Mouse (Mus musculus) CD4-positive, CD25-positive, alpha-beta regulatory T cell, adult 9 weeks (primary cell): ENCODE results near the gene 9130213A22Rik. TPM values are rescaled to one million over a fixed set of nuclear protein-coding genes. Genes with fewer than 3 reads are reported as not detected.

Experiments
- polyA plus RNA-seq: library from polyadenylated mRNA; unstranded; fragments of 100-300 nt; shearing (Covaris generic); gene quantifications from one replicate; pipeline ENCODE4 v1.2.1, GENCODE M21; 2017

The 9130213A22Rik gene
- polyA plus RNA-seq, result not detected

DNA sequence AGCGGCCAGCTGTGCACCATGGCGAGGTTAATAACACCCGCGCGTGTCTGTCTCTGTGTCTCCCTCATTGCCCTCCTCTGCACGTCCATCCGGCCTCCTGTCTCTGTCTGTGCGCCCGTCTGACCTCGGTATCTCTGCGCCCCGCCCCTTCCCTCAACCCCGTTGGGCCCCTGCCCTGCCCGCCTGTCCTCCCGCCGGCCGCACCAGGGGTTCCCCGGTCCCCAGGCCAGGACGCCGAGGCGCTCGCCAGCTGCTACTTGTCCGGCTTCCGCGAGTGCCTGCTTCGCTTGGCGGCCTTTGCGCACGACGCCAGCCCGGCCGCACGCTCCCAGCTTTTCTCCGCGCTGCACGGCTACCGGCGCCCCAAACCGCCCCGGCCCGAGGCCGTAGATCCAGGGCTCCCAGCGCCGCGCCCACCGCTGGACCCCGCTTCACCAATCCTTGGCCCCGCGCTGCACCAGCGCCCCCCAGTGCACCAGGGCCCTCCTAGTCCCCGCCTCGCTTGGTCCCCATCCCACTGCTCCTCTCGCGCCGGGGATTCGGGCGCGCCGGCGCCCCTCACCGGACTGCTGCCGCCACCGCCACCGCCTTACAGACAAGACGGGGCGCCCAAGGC lies at the start of gene 9130213A22Rik:
9130213A22Rik (minus strand) TSS at position 254 of the 616 bp plus-strand sequence.

DNA sequence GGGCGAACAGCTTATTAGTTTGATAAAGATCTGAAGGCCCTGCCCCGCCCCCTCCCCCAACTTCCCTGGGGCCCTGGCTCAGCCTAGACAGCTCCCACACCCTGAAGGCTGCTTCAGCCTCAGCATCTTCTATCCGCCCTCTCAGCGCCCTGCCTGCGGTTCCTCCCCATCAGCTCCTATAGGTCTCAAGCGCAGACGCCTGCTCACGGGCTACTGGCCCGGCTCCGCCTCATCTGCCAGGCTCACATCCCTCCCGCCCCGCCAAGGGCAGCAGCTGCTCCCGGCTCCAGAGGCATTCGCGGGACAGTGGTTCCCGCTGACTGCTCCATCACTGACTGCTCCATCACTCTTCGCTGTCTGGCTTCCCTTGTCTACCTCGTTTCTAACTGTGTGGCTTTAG lies 34.4 kb upstream of the 9130213A22Rik start, which contains the start of gene Alox12b:
Alox12b (plus strand) TSS at position 190 of the 400 bp plus-strand sequence.

DNA sequence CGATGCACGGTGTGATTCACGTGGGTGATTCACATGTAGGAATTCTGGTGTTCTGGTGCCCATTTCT lies 3.3 kb upstream of the 9130213A22Rik start, which contains the start of gene Aloxe3:
Aloxe3 (plus strand) TSS at position 45 of the 67 bp plus-strand sequence.

DNA sequence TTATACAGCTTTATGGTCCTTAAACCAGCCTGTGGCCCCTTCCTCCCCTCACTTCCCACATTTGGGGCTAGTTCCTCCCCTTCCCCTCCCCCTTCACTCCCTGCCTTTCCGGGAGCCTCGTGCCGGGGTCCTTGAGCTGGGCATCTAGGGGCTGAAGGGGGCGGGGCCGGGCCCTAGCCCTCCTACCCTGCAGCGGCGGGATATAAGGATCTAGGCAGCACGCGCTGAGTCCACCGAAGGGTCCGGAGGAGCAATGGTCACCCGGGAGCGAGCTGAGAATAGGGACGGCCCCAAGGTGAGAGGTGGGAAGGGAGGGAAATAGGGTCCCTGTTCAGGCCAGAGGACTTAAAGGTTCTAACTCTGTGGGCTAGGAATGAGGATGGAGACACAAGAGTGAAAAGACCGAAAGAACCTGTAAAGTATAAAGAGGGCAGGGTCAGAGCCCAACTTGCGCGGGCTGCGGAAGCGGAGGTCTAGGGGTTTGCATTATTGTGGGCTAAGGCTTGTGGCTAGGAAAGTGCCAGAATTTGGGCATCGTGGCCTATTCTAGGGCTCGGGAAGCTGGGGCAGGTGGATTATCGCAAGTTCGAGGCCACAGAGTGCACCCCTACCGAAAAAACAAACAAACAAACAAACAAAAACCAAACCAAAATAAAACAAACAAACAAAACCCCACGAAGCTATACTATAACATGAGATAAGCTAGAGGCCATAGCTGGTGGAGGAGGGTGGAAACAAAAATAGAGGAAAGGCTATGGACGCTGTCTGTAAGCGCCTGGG lies 2.0 kb downstream of the 9130213A22Rik start, which contains the start of gene Hes7:
Hes7 (plus strand) TSS at position 184 of the 780 bp plus-strand sequence.

DNA sequence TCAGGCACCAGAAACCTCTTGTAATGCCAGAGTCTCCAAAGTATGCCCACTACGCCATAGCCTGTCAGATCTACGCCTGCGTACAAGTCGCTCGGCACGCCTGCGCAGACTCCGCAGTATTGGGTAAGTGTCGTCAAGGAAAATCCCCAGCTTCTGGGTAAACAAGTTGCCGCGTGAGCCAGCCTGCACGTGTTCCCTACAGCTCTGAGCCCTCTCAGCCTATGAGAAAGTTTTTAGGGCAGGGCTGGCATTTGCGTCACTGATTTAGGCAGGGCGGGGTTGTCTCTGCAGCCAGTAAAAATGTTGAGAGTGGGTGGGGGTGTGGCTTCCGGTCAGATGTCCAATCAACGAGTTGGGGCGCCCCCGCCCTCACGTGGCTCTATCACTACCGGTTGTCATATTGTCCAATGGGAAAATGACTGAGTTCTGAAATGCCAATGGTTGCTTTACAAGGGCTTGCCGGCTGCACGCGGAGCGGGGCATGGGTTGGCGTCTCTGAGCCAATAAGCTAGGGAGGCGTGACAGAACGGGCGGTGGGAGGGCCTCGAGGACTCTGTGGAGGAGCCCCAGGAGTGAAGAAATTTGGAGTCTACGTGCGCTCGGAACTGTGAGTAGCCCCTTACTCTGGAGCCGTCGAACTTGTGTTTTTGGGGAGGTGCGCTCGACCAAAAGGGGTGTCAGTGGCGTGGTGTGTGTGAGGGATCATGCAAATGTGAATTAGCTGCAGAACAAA lies 27.5 kb downstream of the 9130213A22Rik start, which contains the start of gene Per1:
Per1 (plus strand) TSS at position 521 of the 733 bp plus-strand sequence.

DNA sequence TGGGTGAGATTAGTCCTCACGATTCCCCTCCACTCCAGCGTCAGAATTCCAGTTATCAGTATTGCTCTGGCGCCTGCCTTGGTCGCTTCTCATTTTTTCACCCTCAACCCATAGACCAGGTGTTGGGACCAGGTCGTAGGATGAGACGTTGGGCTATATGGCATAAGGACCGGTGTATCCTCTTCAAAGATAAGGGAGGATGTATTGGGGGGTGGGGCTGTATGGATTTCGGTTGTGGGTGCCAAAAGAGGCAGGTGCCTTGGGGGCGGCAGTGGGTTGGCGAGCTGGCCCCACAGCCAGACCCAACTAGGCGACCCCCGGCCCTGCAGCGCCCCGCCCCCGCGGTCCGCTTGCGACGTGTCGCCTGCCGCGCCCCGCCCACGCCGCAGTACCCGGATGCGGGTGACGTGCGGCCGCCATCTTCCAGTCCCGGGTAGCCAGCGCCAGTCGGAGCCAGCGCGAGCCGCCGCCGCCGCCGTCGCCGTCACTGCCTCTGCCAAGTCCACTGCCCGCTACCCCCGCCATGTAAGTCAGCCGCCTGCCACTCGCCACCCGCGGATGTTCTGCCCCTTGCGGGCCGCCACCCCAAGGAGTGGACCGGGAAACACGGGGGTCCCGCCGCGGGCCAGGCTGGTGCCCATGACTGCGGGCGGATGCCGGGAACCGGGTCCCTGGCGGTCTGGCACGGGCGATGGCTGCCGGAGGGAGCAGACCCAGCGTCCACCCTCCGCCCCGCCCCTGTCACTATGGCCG lies 34.1 kb downstream of the 9130213A22Rik start, which contains the start of gene Vamp2:
Vamp2 (plus strand) TSS at position 388 of the 753 bp plus-strand sequence.

DNA sequence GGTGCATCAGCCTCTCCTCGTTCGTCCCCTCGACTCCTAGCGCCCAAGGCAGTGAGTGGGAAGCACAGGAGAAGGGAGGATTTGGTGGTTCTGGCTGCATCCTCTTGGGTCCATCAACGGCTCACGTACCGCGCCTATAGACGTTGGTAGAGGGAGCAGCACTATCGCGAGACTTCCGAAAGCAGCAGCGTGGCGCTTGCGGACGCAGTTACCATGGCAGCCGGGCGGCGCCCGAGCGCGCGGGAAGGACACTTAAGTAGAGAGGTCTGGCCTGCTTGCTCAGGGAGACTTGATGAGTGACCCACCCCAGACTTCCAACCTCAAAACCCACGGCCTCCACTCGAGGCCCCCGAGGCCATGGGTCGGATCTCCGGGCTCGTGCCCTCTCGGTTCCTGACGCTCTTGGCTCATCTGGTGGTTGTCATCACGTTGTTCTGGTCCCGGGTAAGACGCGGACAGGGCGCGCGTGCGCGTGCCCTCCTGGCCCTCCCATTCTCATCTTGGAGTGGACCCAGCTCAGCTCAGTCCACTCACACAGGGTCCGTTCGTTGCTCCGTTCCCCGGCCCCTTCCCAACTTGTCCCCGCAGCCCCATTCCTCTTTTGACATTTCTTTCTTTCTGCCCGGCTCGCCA lies 51.7 kb downstream of the 9130213A22Rik start, which contains the start of gene Tmem107:
Tmem107 (plus strand) TSS at position 217 of the 633 bp plus-strand sequence.

Other genes with a start within 250 kb of the 9130213A22Rik start
- not detected for gene Rnf222, start 234.0 kb downstream of the 9130213A22Rik start, polyA plus RNA-seq
- 1,177 TPM for gene Rpl26, start 221.0 kb downstream of the 9130213A22Rik start, polyA plus RNA-seq
- gene Odf4, start 195.5 kb downstream of the 9130213A22Rik start, polyA plus RNA-seq, result not detected
- gene Arhgef15, start 165.1 kb downstream of the 9130213A22Rik start, polyA plus RNA-seq, result 0.19 TPM
- 13.3 TPM for gene Slc25a35, start 154.5 kb downstream of the 9130213A22Rik start, polyA plus RNA-seq
- 29.9 TPM for gene Rangrf, start 147.4 kb downstream of the 9130213A22Rik start, polyA plus RNA-seq
- 5.6 TPM for gene Pfas, start 114.1 kb downstream of the 9130213A22Rik start, polyA plus RNA-seq
- gene Ctc1, start 106.7 kb downstream of the 9130213A22Rik start, polyA plus RNA-seq, result 23.3 TPM
- gene Aurkb, start 76.9 kb downstream of the 9130213A22Rik start, polyA plus RNA-seq, result 6.8 TPM
- gene Borcs6, start 62.9 kb downstream of the 9130213A22Rik start, polyA plus RNA-seq, result 4.2 TPM
- 3.3 TPM for gene Tmem107, start 51.8 kb downstream of the 9130213A22Rik start, polyA plus RNA-seq
- 36.7 TPM for gene Vamp2, start 34.1 kb downstream of the 9130213A22Rik start, polyA plus RNA-seq
- gene Per1, start 27.4 kb downstream of the 9130213A22Rik start, polyA plus RNA-seq, result 14.7 TPM
- gene Hes7, start 2.2 kb downstream of the 9130213A22Rik start, polyA plus RNA-seq, result not detected
- gene Aloxe3, start 3.3 kb upstream of the 9130213A22Rik start, polyA plus RNA-seq, result 0.46 TPM
- not detected for gene Alox12b, start 34.4 kb upstream of the 9130213A22Rik start, polyA plus RNA-seq
- 7.9 TPM for gene Alox8, start 75.3 kb upstream of the 9130213A22Rik start, polyA plus RNA-seq
- gene Gucy2e, start 114.4 kb upstream of the 9130213A22Rik start, polyA plus RNA-seq, result 0.24 TPM
- gene Cntrob, start 201.2 kb upstream of the 9130213A22Rik start, polyA plus RNA-seq, result 16.9 TPM
- 112 TPM for gene Trappc1, start 201.4 kb upstream of the 9130213A22Rik start, polyA plus RNA-seq
- gene Kcnab3, start 203.7 kb upstream of the 9130213A22Rik start, polyA plus RNA-seq, result 2.9 TPM
- 4.7 TPM for gene Rnf227, start 217.9 kb upstream of the 9130213A22Rik start, polyA plus RNA-seq
- gene Chd3, start 246.8 kb upstream of the 9130213A22Rik start, polyA plus RNA-seq, result 60.6 TPM